Mouse (Mus musculus) forebrain, embryonic 16.5 days (tissue): ENCODE results near the gene Amd1. TPM values are rescaled to one million over a fixed set of nuclear protein-coding genes. Genes with fewer than 3 reads are reported as not detected.

ENCODE experiments used
- ATAC-seq: fragments of 200-750 bp; cut with Nextera tagmentation; 2 replicates; pipeline ENCODE4 v1.8.0; 2017; ENCODE audit warnings: mild to moderate bottlenecking, moderate library complexity
- H3K27ac ChIP-seq: fragments of 300-500 bp; sonication (generic); 2 replicates; pipeline ENCODE4 v1.5.1; 2014; ENCODE audit warnings: low read length, control low read depth
- H3K27me3 ChIP-seq: fragments of 300-500 bp; sonication (generic); replicated peaks from 2 replicates; pipeline ENCODE4 v1.6.1; 2014; ENCODE audit warnings: low read length; ENCODE audit not compliant: control insufficient read depth, insufficient read depth
- H3K36me3 ChIP-seq: fragments of 300-500 bp; sonication (generic); 2 replicates; pipeline ENCODE4 v1.6.1; 2014; ENCODE audit not compliant: control insufficient read depth, insufficient read depth
- H3K4me1 ChIP-seq: fragments of 300-500 bp; sonication (generic); replicated peaks from 2 replicates; pipeline ENCODE4 v1.6.1; 2014; ENCODE audit warnings: low read length; ENCODE audit not compliant: control insufficient read depth, insufficient read depth
- H3K4me2 ChIP-seq: fragments of 300-500 bp; sonication (generic); 2 replicates; pipeline ENCODE4 v1.6.1; 2014; ENCODE audit warnings: mild to moderate bottlenecking, low read length, control low read depth
- H3K4me3 ChIP-seq: fragments of 300-500 bp; sonication (generic); replicated peaks from 2 replicates; pipeline ENCODE4 v1.5.1; 2014; ENCODE audit warnings: mild to moderate bottlenecking, low read length, control low read depth
- H3K9ac ChIP-seq: fragments of 300-500 bp; sonication (generic); replicated peaks from 2 replicates; pipeline ENCODE4 v1.6.1; 2014; ENCODE audit warnings: low read depth, low read length, control low read depth
- H3K9me3 ChIP-seq: fragments of 300-500 bp; sonication (generic); 2 replicates; pipeline ENCODE4 v1.6.1; 2016; ENCODE audit warnings: low read length; ENCODE audit not compliant: control insufficient read depth
- WGBS: fragments of 180-500 bp; shearing (Covaris S2); extraction: QIAGEN DNeasy Blood & Tissue Kit; methylation state at CpG from one replicate; pipeline ENCODE4 v1.1.7; 2014; 5-methylcytosine and 5-hydroxymethylcytosine counted together
- polyA plus RNA-seq: library from polyadenylated mRNA; unstranded; fragments of >200 nt; fragmentation: Nextera tagmentation; extraction: Ambion mirVana; gene quantifications from 2 replicates; pipeline ENCODE4 v1.2.1, GENCODE M21; 2015

The Amd1 gene
- polyA plus RNA-seq: 46.3 and 47.0 TPM in 2 replicates

DNA sequence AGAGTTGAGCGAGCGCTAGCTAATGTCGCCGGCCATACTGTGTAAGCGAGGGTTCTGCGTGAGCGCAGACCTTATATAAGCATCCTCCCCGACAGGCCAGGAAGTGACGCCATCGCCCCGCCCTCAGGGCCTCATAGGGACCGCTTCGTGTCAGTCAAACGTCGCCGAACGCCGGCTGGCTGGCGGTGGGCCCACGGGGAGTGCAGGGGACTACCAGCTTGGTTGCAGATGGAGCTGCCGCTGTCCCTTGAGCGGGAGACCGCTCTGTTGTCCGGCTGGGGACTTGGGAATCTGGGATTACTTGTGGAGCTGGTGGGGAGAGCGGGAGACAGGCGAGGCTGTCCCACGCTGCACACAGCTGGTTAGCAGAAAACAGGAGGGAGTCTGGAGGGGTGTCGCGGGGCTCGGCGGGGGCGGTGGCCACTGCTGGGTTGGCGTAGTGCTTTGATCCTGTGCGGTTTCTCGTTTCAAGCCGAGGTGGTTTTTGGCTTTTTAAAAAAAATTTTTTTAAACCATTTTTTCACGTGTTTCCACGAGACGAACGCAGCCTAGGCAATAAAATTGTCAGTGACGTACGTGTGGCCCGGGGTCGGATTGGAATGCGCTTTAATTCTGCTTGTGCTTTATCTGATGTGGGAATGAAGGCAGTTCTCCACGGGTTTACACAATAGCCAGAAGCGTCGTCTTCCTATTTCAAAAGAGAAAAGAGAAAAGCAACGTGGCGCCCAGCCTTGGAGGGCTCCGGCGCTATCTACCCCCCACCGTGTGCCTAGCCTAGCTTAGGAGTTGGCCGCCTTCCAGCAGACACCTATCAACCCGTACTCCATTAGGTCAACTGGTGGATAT, at the start of gene Amd1:
Amd1 (minus strand) TSS at position 47 of the 846 bp plus-strand sequence.
- H3K4me3 ChIP-seq: peak within 1 kb of the TSS; percentile 96
- H3K4me2 ChIP-seq: peak within 1 kb of the TSS; percentile 94
- peaks cover 19% of the 10 kb centered on the region for H3K4me1 ChIP-seq
- peak within 1 kb of the TSS; percentile 96 for H3K9ac ChIP-seq
- WGBS: under 1% methylated on average over 55 of the region's 55 CpGs
- H3K9me3 ChIP-seq: no peaks in the 10 kb centered on the region
- no peaks in the 10 kb centered on the region for H3K36me3 ChIP-seq
- no peaks in the 10 kb centered on the region for H3K27me3 ChIP-seq
- ATAC-seq: peak; percentile 98
- peak within 1 kb of the TSS; percentile 99 for H3K27ac ChIP-seq

DNA sequence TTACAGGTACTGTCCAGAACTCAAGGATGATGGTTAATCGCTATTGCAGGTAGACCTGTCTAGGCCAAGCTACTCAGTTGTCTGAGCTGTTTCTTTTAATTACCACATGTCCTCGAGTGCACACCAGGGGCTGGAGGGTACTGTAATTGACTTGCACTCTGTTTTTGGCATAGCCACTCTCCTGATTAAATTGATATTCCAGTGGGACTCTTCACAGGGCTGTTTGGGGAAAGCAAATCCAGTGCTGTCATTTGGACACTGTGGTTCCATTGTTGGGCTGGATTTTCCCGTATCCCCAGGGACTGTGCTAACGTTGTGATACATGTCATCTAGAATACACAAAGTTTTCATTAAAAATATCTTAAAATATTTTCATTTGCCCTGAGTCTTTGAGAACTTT, 49.2 kb upstream of the Amd1 start:
- H3K36me3 ChIP-seq: no peaks in the 10 kb centered on the region
- no peak overlapping the region for H3K27ac ChIP-seq
- peak overlapping the region; percentile 77 for H3K4me2 ChIP-seq
- H3K4me1 ChIP-seq: peaks cover 22% of the 10 kb centered on the region
- peak overlapping the region; percentile 95; the same call in 1 of the 2 replicates for H3K4me3 ChIP-seq
- WGBS: 36% methylated on average over 4 of the region's 4 CpGs
- H3K27me3 ChIP-seq: no peaks in the 10 kb centered on the region
- ATAC-seq: no peak
- no peak overlapping the region for H3K9ac ChIP-seq
- H3K9me3 ChIP-seq: no peaks in the 10 kb centered on the region

DNA sequence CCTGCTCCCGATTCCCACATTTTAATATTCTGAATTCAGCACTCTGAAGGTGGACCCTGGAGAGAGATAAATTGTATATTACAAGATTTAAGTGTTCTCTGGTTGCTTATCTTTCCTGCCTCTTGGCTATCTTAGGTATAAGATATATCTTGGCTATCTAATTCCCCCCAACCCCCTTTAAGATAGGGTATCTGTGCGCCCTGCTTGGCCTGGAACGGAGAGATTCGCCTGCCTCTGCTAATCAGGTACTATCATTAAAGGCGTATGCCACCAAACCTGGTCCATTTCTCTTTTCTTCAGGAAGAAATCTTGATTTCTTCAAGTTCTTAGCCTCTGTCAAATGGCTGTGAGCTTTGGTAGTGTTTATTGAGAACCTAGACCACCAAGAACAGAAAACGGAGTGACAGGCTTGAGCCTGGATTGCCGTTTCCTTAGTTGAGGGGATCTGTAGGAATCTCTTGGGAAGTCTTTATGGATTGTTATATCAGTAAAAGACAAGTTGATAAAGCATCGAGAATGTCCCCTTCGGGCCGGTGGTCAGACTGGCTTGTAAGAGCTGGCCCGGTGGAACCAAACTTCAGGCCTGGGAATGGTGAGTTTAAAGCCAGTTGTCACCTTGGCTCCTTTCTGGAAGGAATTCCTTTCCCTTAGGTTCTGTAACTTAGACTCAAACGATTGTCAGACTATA, 48.4 kb upstream of the Amd1 start:
- H3K9me3 ChIP-seq: no peaks in the 10 kb centered on the region
- peaks cover 20% of the 10 kb centered on the region for H3K4me1 ChIP-seq
- WGBS: 50% methylated on average over 12 of the region's 12 CpGs
- H3K4me3 ChIP-seq: peak overlapping the region; percentile 95
- no peak for ATAC-seq
- H3K4me2 ChIP-seq: peak overlapping the region; percentile 77
- peak overlapping the region; percentile 91 for H3K9ac ChIP-seq
- no peaks in the 10 kb centered on the region for H3K36me3 ChIP-seq
- H3K27me3 ChIP-seq: no peaks in the 10 kb centered on the region
- peak overlapping the region; percentile 97 for H3K27ac ChIP-seq

DNA sequence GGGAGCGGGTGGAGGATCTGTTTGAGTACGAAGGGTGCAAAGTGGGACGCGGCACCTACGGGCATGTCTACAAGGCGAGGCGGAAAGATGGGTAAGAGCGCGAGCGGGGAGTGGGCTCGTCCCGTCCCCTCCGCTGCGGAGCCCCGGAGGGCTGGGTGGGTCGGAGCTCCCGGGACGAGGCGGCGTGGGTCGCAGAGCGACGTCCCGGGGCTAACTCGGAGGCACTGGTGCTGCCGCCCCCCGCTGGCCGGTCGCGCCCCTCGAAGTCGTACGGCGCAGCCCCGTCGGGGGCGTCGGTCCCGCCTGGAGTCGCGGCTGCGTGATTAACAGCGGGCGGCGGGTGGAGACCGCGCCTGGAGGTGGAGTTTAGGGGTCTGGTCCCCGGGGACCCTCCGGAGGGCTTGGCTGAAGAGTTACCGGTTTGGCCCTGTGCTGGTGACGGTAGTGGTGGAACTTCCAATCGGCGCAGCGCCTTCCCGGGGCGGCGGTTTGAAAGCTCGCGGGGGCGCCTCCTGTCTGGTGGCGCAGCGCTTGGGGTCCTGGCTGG, 47.7 kb upstream of the Amd1 start:
- ATAC-seq: no peak
- WGBS: under 1% methylated on average over 57 of the region's 62 CpGs
- H3K27ac ChIP-seq: peak overlapping the region; percentile 97
- peak overlapping the region; percentile 77 for H3K4me2 ChIP-seq
- peak overlapping the region; percentile 91 for H3K9ac ChIP-seq
- no peaks in the 10 kb centered on the region for H3K9me3 ChIP-seq
- H3K4me1 ChIP-seq: peaks cover 20% of the 10 kb centered on the region
- H3K27me3 ChIP-seq: no peaks in the 10 kb centered on the region
- H3K36me3 ChIP-seq: no peaks in the 10 kb centered on the region
- H3K4me3 ChIP-seq: peak overlapping the region; percentile 95

DNA sequence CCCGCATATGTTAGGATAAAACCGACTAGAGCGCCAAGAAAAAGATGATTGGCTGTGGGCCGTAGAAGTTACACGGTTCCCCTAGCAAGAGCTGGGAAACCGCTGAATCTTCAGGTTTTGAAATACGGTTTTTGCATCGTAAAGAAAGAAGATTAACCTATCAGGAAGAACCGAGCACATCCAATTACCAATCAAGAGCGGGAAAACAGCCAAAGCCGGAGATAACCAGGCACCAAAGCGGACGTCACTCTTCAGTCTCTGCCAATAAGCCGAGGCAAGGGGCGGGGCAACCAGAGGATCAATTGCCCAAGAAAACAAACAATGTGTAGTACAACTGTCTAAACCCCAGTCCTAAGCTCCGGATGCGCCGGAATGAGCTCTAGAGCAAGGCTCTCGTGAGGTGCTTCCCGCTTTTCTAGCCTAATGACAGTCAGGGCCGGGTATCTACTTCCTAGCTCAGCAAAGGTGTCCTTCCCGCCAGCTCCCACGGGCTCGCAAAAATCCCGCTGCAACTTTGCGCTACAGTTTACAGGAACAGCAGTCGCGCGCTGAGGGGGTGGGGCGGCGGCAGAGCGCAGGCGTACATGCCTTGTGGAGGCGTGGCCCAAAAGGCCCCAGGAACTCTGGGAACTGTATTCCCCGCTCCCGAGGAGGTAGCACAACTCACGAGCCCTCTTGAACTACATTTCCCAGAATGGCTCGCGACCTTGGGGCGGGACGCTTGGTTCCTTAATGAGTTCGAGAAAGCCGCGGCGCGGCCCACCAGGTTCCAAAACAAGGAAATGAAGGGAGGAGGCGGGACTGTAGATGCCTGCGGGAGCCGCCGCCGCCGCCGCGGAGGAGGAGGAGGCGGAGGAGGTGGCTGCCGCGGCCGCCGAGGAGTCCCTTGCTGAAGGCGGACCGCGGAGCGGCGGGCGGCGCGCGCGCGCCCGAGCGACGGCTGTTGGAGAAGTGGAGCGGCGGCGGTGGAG, 46.9 kb upstream of the Amd1 start:
- peaks cover 20% of the 10 kb centered on the region for H3K4me1 ChIP-seq
- peak; percentile 98 for ATAC-seq
- H3K4me2 ChIP-seq: peak overlapping the region; percentile 79
- H3K9ac ChIP-seq: peak overlapping the region; percentile 91
- WGBS: under 1% methylated on average over 74 of the region's 76 CpGs
- H3K27me3 ChIP-seq: no peaks in the 10 kb centered on the region
- no peaks in the 10 kb centered on the region for H3K9me3 ChIP-seq
- no peaks in the 10 kb centered on the region for H3K36me3 ChIP-seq
- peak overlapping the region; percentile 95 for H3K4me3 ChIP-seq
- peak overlapping the region; percentile 97 for H3K27ac ChIP-seq

DNA sequence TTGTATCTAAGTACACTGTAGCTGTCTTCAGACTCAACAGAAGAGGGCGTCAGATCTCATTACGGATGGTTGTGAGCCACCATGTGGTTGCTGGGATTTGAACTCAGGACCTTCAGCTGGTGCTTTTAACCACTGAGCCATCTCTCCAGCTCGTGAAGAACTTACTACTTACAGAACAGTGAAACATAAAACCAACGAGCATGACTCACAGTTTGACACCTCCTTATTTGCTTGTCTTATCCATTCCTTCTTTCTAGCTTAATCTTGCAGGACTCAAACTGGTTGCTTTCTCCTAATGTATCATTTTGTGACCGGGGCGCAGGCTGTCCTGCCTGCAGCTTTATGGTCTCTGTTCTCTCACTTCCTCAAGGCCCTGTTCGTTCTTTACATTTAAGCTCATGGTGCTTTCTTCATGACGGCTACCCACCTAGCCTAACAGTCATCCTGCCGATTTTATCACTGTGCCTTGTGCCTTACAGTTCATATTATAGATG, 45.5 kb upstream of the Amd1 start:
- no peak for ATAC-seq
- peaks cover 20% of the 10 kb centered on the region for H3K4me1 ChIP-seq
- no peaks in the 10 kb centered on the region for H3K9me3 ChIP-seq
- no peaks in the 10 kb centered on the region for H3K27me3 ChIP-seq
- H3K4me3 ChIP-seq: no peak overlapping the region
- H3K27ac ChIP-seq: peak overlapping the region; percentile 58; the same call in 1 of the 2 replicates
- H3K9ac ChIP-seq: no peak overlapping the region
- H3K4me2 ChIP-seq: no peak overlapping the region
- no peaks in the 10 kb centered on the region for H3K36me3 ChIP-seq
- 78% methylated on average over 9 of the region's 9 CpGs for WGBS

DNA sequence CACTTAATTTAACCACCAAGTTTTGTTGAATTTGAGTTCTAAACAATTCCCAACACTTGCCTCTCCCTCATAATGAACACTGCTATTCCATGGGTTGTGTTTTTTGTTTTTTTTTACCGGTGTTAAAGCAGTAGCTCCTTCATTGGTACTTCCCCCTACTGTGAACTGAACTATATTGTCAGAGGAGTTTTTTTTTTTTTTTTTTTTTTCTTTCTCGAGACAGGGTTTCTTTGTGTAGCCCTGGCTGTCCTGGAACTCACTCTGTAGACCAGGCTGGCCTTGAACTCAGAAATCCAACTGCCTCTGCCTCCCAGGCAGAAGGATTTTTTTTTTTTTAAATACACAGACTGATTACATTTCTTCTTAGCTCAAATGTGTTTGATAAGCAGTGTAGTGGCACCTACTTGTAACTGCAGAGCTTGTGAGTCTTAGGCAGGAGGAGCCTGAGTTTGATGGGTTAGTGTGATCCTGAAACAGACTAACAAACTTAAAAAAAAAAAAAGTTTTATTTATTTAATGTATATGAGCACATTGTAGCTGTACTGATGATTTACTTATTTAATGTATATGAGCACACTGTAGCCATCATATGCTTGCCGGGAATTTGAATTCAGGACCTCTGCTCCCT, 44.9 kb upstream of the Amd1 start:
- 75% methylated on average over 3 of the region's 3 CpGs for WGBS
- no peak overlapping the region for H3K4me2 ChIP-seq
- H3K9me3 ChIP-seq: no peaks in the 10 kb centered on the region
- no peak overlapping the region for H3K4me3 ChIP-seq
- H3K4me1 ChIP-seq: peaks cover 20% of the 10 kb centered on the region
- no peak overlapping the region for H3K27ac ChIP-seq
- H3K27me3 ChIP-seq: no peaks in the 10 kb centered on the region
- H3K36me3 ChIP-seq: no peaks in the 10 kb centered on the region
- ATAC-seq: no peak
- no peak overlapping the region for H3K9ac ChIP-seq

DNA sequence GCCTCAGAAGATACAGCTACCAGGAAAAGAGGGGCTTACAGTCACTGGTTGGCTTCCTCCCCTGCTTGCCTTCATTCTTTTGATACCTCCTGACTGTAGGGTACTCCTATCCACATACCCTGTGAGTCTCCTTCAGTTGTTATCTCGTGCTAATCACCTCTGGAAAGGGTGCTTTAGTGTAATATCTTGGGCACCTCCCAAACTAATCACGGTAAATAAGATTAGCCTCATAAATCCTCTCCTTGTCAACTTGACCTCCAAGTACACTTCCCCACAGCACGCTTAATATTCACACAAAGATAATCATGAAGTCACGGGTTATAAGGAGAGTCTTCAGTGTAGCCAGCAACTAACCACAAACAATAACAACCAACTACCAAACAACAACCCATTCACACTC, 40.0 kb upstream of the Amd1 start:
- H3K27ac ChIP-seq: no peak overlapping the region
- H3K4me3 ChIP-seq: no peak overlapping the region
- no peaks in the 10 kb centered on the region for H3K9me3 ChIP-seq
- H3K4me1 ChIP-seq: no peaks in the 10 kb centered on the region
- no peak overlapping the region for H3K9ac ChIP-seq
- no peak for ATAC-seq
- H3K4me2 ChIP-seq: no peak overlapping the region
- 82% methylated on average over 4 of the region's 4 CpGs for WGBS
- H3K36me3 ChIP-seq: no peaks in the 10 kb centered on the region
- no peaks in the 10 kb centered on the region for H3K27me3 ChIP-seq
